Mouse (Mus musculus): ENCODE data around the gene Srpk1. TPM values are rescaled to one million over a fixed set of nuclear protein-coding genes. Genes with fewer than 3 reads are reported as not detected.

Srpk1 gene
- polyA plus RNA-seq, 1 experiment from 2014 or later: 32.5 TPM

GRCm38 (mm10) chr17:28590596-28590995, 31.9 kb downstream of the Srpk1 start:
- Histone ChIP-seq H3K27ac (no peak overlapping the region), H3K36me3 (ENCODE audit: inconsistent target) (peaks cover 43% of the 10 kb centered on the region; the same call in 1 of the 2 replicates), H3K4me3 (ENCODE audit: inconsistent target) (no peak overlapping the region), H3K79me2 (ENCODE audit: inconsistent target) (no peaks in the 10 kb centered on the region)
- WGBS (ENCODE audit: missing documents): 87% methylated on average over 3 of the region's 3 CpGs

- no peak overlapping the region for H3K27ac ChIP-seq
- peaks cover 38% of the 10 kb centered on the region; the same call in 1 of the 2 replicates for H3K36me3 ChIP-seq (ENCODE audit: inconsistent target)
- no peak overlapping the region for H3K4me3 ChIP-seq (ENCODE audit: inconsistent target)
- 50% methylated on average over 2 of the region's 2 CpGs for WGBS (ENCODE audit: missing documents)
- no peaks in the 10 kb centered on the region for H3K79me2 ChIP-seq (ENCODE audit: inconsistent target)
These were observed 33.9 kb downstream of the Srpk1 start for GRCm38 (mm10) chr17:28588591-28588990.

GRCm38 (mm10) chr17:28586509-28586908, 36.0 kb downstream of the Srpk1 start:
- H3K36me3 ChIP-seq (ENCODE audit: inconsistent target): peaks cover 22% of the 10 kb centered on the region; the same call in 1 of the 2 replicates
- WGBS (ENCODE audit: missing documents): 90% methylated on average over 3 of the region's 3 CpGs
- H3K27ac ChIP-seq: no peak overlapping the region
- H3K79me2 ChIP-seq (ENCODE audit: inconsistent target): no peaks in the 10 kb centered on the region
- H3K4me3 ChIP-seq (ENCODE audit: inconsistent target): no peak overlapping the region

GRCm38 (mm10) chr17:28581056-28581455, 41.5 kb downstream of the Srpk1 start:
- 56% methylated on average over 2 of the region's 2 CpGs for WGBS (ENCODE audit: missing documents)
- Histone ChIP-seq H3K79me2 (ENCODE audit: inconsistent target) (no peaks in the 10 kb centered on the region), H3K36me3 (ENCODE audit: inconsistent target) (no peaks in the 10 kb centered on the region), H3K27ac (no peak overlapping the region), H3K4me3 (ENCODE audit: inconsistent target) (no peak overlapping the region)

GRCm38 (mm10) chr17:28580396-28580795, 42.1 kb downstream of the Srpk1 start:
- WGBS (ENCODE audit: missing documents): 11% methylated on average over 7 of the region's 9 CpGs
- H3K36me3 ChIP-seq (ENCODE audit: inconsistent target): no peaks in the 10 kb centered on the region
- no peak overlapping the region for H3K27ac ChIP-seq
- no peaks in the 10 kb centered on the region for H3K79me2 ChIP-seq (ENCODE audit: inconsistent target)
- H3K4me3 ChIP-seq (ENCODE audit: inconsistent target): no peak overlapping the region

- no peak within 1 kb of the TSS for H3K27ac ChIP-seq
- H3K79me2 ChIP-seq (ENCODE audit: inconsistent target): no peaks in the 10 kb centered on the region
- WGBS (ENCODE audit: missing documents): 16% methylated on average over 50 of the region's 50 CpGs
- no peaks in the 10 kb centered on the region for H3K36me3 ChIP-seq (ENCODE audit: inconsistent target)
- no peak within 1 kb of the TSS for H3K4me3 ChIP-seq (ENCODE audit: inconsistent target)
These were observed 47.0 kb downstream of the Srpk1 start, which contains the start of gene Lhfpl5 for GRCm38 (mm10) chr17:28575244-28576125. Gene Lhfpl5 (plus strand): TSS chr17:28575641.

GRCm38 (mm10) chr17:28572941-28573340, 49.6 kb downstream of the Srpk1 start:
- 85% methylated on average over 6 of the region's 6 CpGs for WGBS (ENCODE audit: missing documents)

GRCm38 (mm10) chr17:28572521-28572920, 50.0 kb downstream of the Srpk1 start:
- WGBS (ENCODE audit: missing documents): 76% methylated on average over 7 of the region's 7 CpGs
- H3K27ac ChIP-seq: no peak overlapping the region
- no peaks in the 10 kb centered on the region for H3K36me3 ChIP-seq (ENCODE audit: inconsistent target)
- H3K79me2 ChIP-seq (ENCODE audit: inconsistent target): no peaks in the 10 kb centered on the region
- no peak overlapping the region for H3K4me3 ChIP-seq (ENCODE audit: inconsistent target)

More at GRCm38 (mm10) chr17:28572941-28573340, 49.6 kb downstream of the Srpk1 start:
- Histone ChIP-seq H3K4me3 (ENCODE audit: inconsistent target) (no peak overlapping the region), H3K79me2 (ENCODE audit: inconsistent target) (no peaks in the 10 kb centered on the region), H3K27ac (no peak overlapping the region), H3K36me3 (ENCODE audit: inconsistent target) (no peaks in the 10 kb centered on the region)

- Histone ChIP-seq H3K79me2 (ENCODE audit: inconsistent target) (no peaks in the 10 kb centered on the region), H3K36me3 (ENCODE audit: inconsistent target) (no peaks in the 10 kb centered on the region), H3K27ac (no peak overlapping the region), H3K4me3 (ENCODE audit: inconsistent target) (no peak overlapping the region)
- 78% methylated on average over 3 of the region's 3 CpGs for WGBS (ENCODE audit: missing documents)
These were observed 50.6 kb downstream of the Srpk1 start for GRCm38 (mm10) chr17:28571868-28572267.

GRCm38 (mm10) chr17:28567541-28567940, 55.0 kb downstream of the Srpk1 start:
- Histone ChIP-seq H3K36me3 (ENCODE audit: inconsistent target) (no peaks in the 10 kb centered on the region), H3K79me2 (ENCODE audit: inconsistent target) (no peaks in the 10 kb centered on the region), H3K4me3 (ENCODE audit: inconsistent target) (no peak overlapping the region), H3K27ac (no peak overlapping the region)
- 67% methylated on average over 3 of the region's 3 CpGs for WGBS (ENCODE audit: missing documents)

GRCm38 (mm10) chr17:28565181-28565580, 57.3 kb downstream of the Srpk1 start:
- Histone ChIP-seq H3K36me3 (ENCODE audit: inconsistent target) (no peaks in the 10 kb centered on the region), H3K4me3 (ENCODE audit: inconsistent target) (no peak overlapping the region), H3K79me2 (ENCODE audit: inconsistent target) (no peaks in the 10 kb centered on the region), H3K27ac (no peak overlapping the region)

GRCm38 (mm10) chr17:28561613-28562012, 60.9 kb downstream of the Srpk1 start:
- H3K79me2 ChIP-seq (ENCODE audit: inconsistent target): no peaks in the 10 kb centered on the region
- no peaks in the 10 kb centered on the region for H3K36me3 ChIP-seq (ENCODE audit: inconsistent target)
- H3K4me3 ChIP-seq (ENCODE audit: inconsistent target): no peak overlapping the region
- no peak overlapping the region for H3K27ac ChIP-seq
- WGBS (ENCODE audit: missing documents): 82% methylated on average over 7 of the region's 7 CpGs

GRCm38 (mm10) chr17:28560598-28560997, 61.9 kb downstream of the Srpk1 start, which contains the start of gene Clps:
Gene Clps (minus strand): TSS chr17:28560766.
- Histone ChIP-seq H3K4me3 (ENCODE audit: inconsistent target) (no peak within 1 kb of the TSS), H3K27ac (no peak within 1 kb of the TSS), H3K36me3 (ENCODE audit: inconsistent target) (no peaks in the 10 kb centered on the region), H3K79me2 (ENCODE audit: inconsistent target) (no peaks in the 10 kb centered on the region)
- WGBS (ENCODE audit: missing documents): 94% methylated on average over 4 of the region's 4 CpGs

- H3K79me2 ChIP-seq (ENCODE audit: inconsistent target): no peaks in the 10 kb centered on the region
- H3K36me3 ChIP-seq (ENCODE audit: inconsistent target): no peaks in the 10 kb centered on the region
- WGBS (ENCODE audit: missing documents): 81% methylated on average over 6 of the region's 6 CpGs
These were observed 64.7 kb downstream of the Srpk1 start for GRCm38 (mm10) chr17:28557772-28558171.

GRCm38 (mm10) chr17:28556635-28557396, 65.7 kb downstream of the Srpk1 start:
- Histone ChIP-seq H3K36me3 (ENCODE audit: inconsistent target) (no peaks in the 10 kb centered on the region), H3K27ac (no peak overlapping the region), H3K4me3 (ENCODE audit: inconsistent target) (no peak overlapping the region), H3K79me2 (ENCODE audit: inconsistent target) (no peaks in the 10 kb centered on the region)
- WGBS (ENCODE audit: missing documents): 45% methylated on average over 6 of the region's 6 CpGs

More at GRCm38 (mm10) chr17:28557772-28558171, 64.7 kb downstream of the Srpk1 start:
- no peak overlapping the region for H3K27ac ChIP-seq
- no peak overlapping the region for H3K4me3 ChIP-seq (ENCODE audit: inconsistent target)

Measured in macrophage (primary cell).